Mouse (Mus musculus): ENCODE measurements around the gene Rnf115. TPM values are rescaled to one million over a fixed set of nuclear protein-coding genes. Genes with fewer than 3 reads are reported as not detected.
"Not testable (repeated sequence)": the region's sequence is repeated elsewhere in the genome, so short reads cannot be mapped to it uniquely, and the experiment has no call there.

The Rnf115 gene
- polyA plus RNA-seq, 1 experiment from 2014 or later: 69.7 TPM

- H3K9ac ChIP-seq (ENCODE audit: low read length); H3K4me2 ChIP-seq (ENCODE audit: low read length); ATAC-seq; DNase-seq (ENCODE audit: low spot score); H3K27me3 ChIP-seq (replicated peaks; ENCODE audit: control insufficient read depth, insufficient read depth, low read length); H3K27ac ChIP-seq (ENCODE audit: low read depth, low read length); H3K9me3 ChIP-seq (replicated peaks; ENCODE audit: control insufficient read depth, low read length); H3K36me3 ChIP-seq (ENCODE audit: control insufficient read depth, insufficient read depth, low read length); H3K4me1 ChIP-seq (ENCODE audit: control insufficient read depth, insufficient read depth, low read length); H3K4me3 ChIP-seq (ENCODE audit: low read depth, low read length): not testable (repeated sequence)
Measured at GRCm38 (mm10) chr3:96740279-96740678, 12.8 kb downstream of the Rnf115 start.

GRCm38 (mm10) chr3:96744348-96744747 lies 16.9 kb downstream of the Rnf115 start:
- ATAC-seq (no peak), DNase-seq (ENCODE audit: low spot score) (no peak)
- WGBS: 99% methylated on average over 3 of the region's 3 CpGs
- Histone ChIP-seq H3K4me2 (ENCODE audit: low read length) (no peak overlapping the region), H3K4me3 (ENCODE audit: low read depth, low read length) (no peak overlapping the region), H3K9ac (ENCODE audit: low read length) (no peak overlapping the region), H3K4me1 (ENCODE audit: control insufficient read depth, insufficient read depth, low read length) (no peaks in the 10 kb centered on the region), H3K27me3 (replicated peaks; ENCODE audit: control insufficient read depth, insufficient read depth, low read length) (no peaks in the 10 kb centered on the region), H3K27ac (ENCODE audit: low read depth, low read length) (no peak overlapping the region), H3K36me3 (ENCODE audit: control insufficient read depth, insufficient read depth, low read length) (no peaks in the 10 kb centered on the region), H3K9me3 (replicated peaks; ENCODE audit: control insufficient read depth, low read length) (no peaks in the 10 kb centered on the region)

- no peaks in the 10 kb centered on the region for H3K9me3 ChIP-seq (replicated peaks; ENCODE audit: control insufficient read depth, low read length)
- H3K4me1 ChIP-seq (ENCODE audit: control insufficient read depth, insufficient read depth, low read length): no peaks in the 10 kb centered on the region
- H3K9ac ChIP-seq (ENCODE audit: low read length): no peak overlapping the region
- no peaks in the 10 kb centered on the region for H3K36me3 ChIP-seq (ENCODE audit: control insufficient read depth, insufficient read depth, low read length)
- no peak overlapping the region for H3K4me3 ChIP-seq (ENCODE audit: low read depth, low read length)
- 87% methylated on average over 1 of the region's 1 CpGs for WGBS
- DNase-seq (ENCODE audit: low spot score): no peak
- no peak overlapping the region for H3K27ac ChIP-seq (ENCODE audit: low read depth, low read length)
- ATAC-seq: no peak
- no peaks in the 10 kb centered on the region for H3K27me3 ChIP-seq (replicated peaks; ENCODE audit: control insufficient read depth, insufficient read depth, low read length)
- H3K4me2 ChIP-seq (ENCODE audit: low read length): no peak overlapping the region
Measured at GRCm38 (mm10) chr3:96746829-96747228, 19.4 kb downstream of the Rnf115 start.

- Histone ChIP-seq H3K27me3 (replicated peaks; ENCODE audit: control insufficient read depth, insufficient read depth, low read length) (no peaks in the 10 kb centered on the region), H3K36me3 (ENCODE audit: control insufficient read depth, insufficient read depth, low read length) (peaks cover 6% of the 10 kb centered on the region; the same call in 1 of the 2 replicates), H3K9me3 (replicated peaks; ENCODE audit: control insufficient read depth, low read length) (no peaks in the 10 kb centered on the region), H3K27ac (ENCODE audit: low read depth, low read length) (no peak overlapping the region), H3K4me2 (ENCODE audit: low read length) (no peak overlapping the region), H3K4me1 (ENCODE audit: control insufficient read depth, insufficient read depth, low read length) (no peaks in the 10 kb centered on the region), H3K4me3 (ENCODE audit: low read depth, low read length) (no peak overlapping the region), H3K9ac (ENCODE audit: low read length) (no peak overlapping the region)
- ATAC-seq (no peak), DNase-seq (ENCODE audit: low spot score) (no peak)
- 100% methylated on average over 1 of the region's 1 CpGs for WGBS
Measured at GRCm38 (mm10) chr3:96755935-96756334, 28.5 kb downstream of the Rnf115 start.

GRCm38 (mm10) chr3:96757691-96758090 lies 30.2 kb downstream of the Rnf115 start:
- Histone ChIP-seq H3K4me1 (ENCODE audit: control insufficient read depth, insufficient read depth, low read length) (no peaks in the 10 kb centered on the region), H3K27me3 (replicated peaks; ENCODE audit: control insufficient read depth, insufficient read depth, low read length) (no peaks in the 10 kb centered on the region), H3K9ac (ENCODE audit: low read length) (no peak overlapping the region), H3K4me2 (ENCODE audit: low read length) (no peak overlapping the region), H3K9me3 (replicated peaks; ENCODE audit: control insufficient read depth, low read length) (no peaks in the 10 kb centered on the region), H3K36me3 (ENCODE audit: control insufficient read depth, insufficient read depth, low read length) (peaks cover 6% of the 10 kb centered on the region; the same call in 1 of the 2 replicates), H3K4me3 (ENCODE audit: low read depth, low read length) (no peak overlapping the region), H3K27ac (ENCODE audit: low read depth, low read length) (no peak overlapping the region)
- 62% methylated on average over 7 of the region's 7 CpGs for WGBS
- DNase-seq (ENCODE audit: low spot score): no peak
- no peak for ATAC-seq

- Histone ChIP-seq H3K4me2 (ENCODE audit: low read length) (no peak overlapping the region), H3K27me3 (replicated peaks; ENCODE audit: control insufficient read depth, insufficient read depth, low read length) (no peaks in the 10 kb centered on the region), H3K27ac (ENCODE audit: low read depth, low read length) (no peak overlapping the region), H3K4me3 (ENCODE audit: low read depth, low read length) (no peak overlapping the region), H3K9me3 (replicated peaks; ENCODE audit: control insufficient read depth, low read length) (no peaks in the 10 kb centered on the region), H3K36me3 (ENCODE audit: control insufficient read depth, insufficient read depth, low read length) (peaks cover 6% of the 10 kb centered on the region; the same call in 1 of the 2 replicates), H3K9ac (ENCODE audit: low read length) (no peak overlapping the region), H3K4me1 (ENCODE audit: control insufficient read depth, insufficient read depth, low read length) (no peaks in the 10 kb centered on the region)
- no peak for ATAC-seq
- WGBS: 93% methylated on average over 4 of the region's 4 CpGs
- DNase-seq (ENCODE audit: low spot score): no peak
Measured at GRCm38 (mm10) chr3:96759695-96760094, 32.2 kb downstream of the Rnf115 start.

- Histone ChIP-seq H3K36me3 (ENCODE audit: control insufficient read depth, insufficient read depth, low read length) (peaks cover 3% of the 10 kb centered on the region; the same call in 1 of the 2 replicates), H3K4me1 (ENCODE audit: control insufficient read depth, insufficient read depth, low read length) (no peaks in the 10 kb centered on the region), H3K27me3 (replicated peaks; ENCODE audit: control insufficient read depth, insufficient read depth, low read length) (no peaks in the 10 kb centered on the region), H3K9me3 (replicated peaks; ENCODE audit: control insufficient read depth, low read length) (no peaks in the 10 kb centered on the region), H3K4me3 (ENCODE audit: low read depth, low read length) (no peak overlapping the region), H3K4me2 (ENCODE audit: low read length) (no peak overlapping the region), H3K27ac (ENCODE audit: low read depth, low read length) (no peak overlapping the region), H3K9ac (ENCODE audit: low read length) (no peak overlapping the region)
- ATAC-seq (no peak), DNase-seq (ENCODE audit: low spot score) (no peak)
- 94% methylated on average over 1 of the region's 1 CpGs for WGBS
Measured at GRCm38 (mm10) chr3:96764528-96764927, 37.1 kb downstream of the Rnf115 start.

GRCm38 (mm10) chr3:96769971-96770370 lies 42.5 kb downstream of the Rnf115 start:
- Histone ChIP-seq H3K4me2 (ENCODE audit: low read length) (no peak overlapping the region), H3K27me3 (replicated peaks; ENCODE audit: control insufficient read depth, insufficient read depth, low read length) (no peaks in the 10 kb centered on the region), H3K9me3 (replicated peaks; ENCODE audit: control insufficient read depth, low read length) (no peaks in the 10 kb centered on the region), H3K4me3 (ENCODE audit: low read depth, low read length) (no peak overlapping the region), H3K36me3 (ENCODE audit: control insufficient read depth, insufficient read depth, low read length) (no peaks in the 10 kb centered on the region), H3K27ac (ENCODE audit: low read depth, low read length) (no peak overlapping the region), H3K9ac (ENCODE audit: low read length) (no peak overlapping the region), H3K4me1 (ENCODE audit: control insufficient read depth, insufficient read depth, low read length) (no peaks in the 10 kb centered on the region)
- DNase-seq (ENCODE audit: low spot score): no peak
- 96% methylated on average over 5 of the region's 5 CpGs for WGBS
- ATAC-seq: no peak

GRCm38 (mm10) chr3:96772949-96773348 lies 45.5 kb downstream of the Rnf115 start:
- no peaks in the 10 kb centered on the region for H3K27me3 ChIP-seq (replicated peaks; ENCODE audit: control insufficient read depth, insufficient read depth, low read length)
- DNase-seq (ENCODE audit: low spot score) (no peak), ATAC-seq (no peak)
- no peak overlapping the region for H3K9ac ChIP-seq (ENCODE audit: low read length)
- H3K4me3 ChIP-seq (ENCODE audit: low read depth, low read length): no peak overlapping the region
- no peaks in the 10 kb centered on the region for H3K4me1 ChIP-seq (ENCODE audit: control insufficient read depth, insufficient read depth, low read length)
- no peak overlapping the region for H3K27ac ChIP-seq (ENCODE audit: low read depth, low read length)
- 0 out of 2 replicates have a peak, but pooled peaks cover 9% of the 10 kb centered on the region for H3K36me3 ChIP-seq (ENCODE audit: control insufficient read depth, insufficient read depth, low read length)
- H3K4me2 ChIP-seq (ENCODE audit: low read length): no peak overlapping the region
- no peaks in the 10 kb centered on the region for H3K9me3 ChIP-seq (replicated peaks; ENCODE audit: control insufficient read depth, low read length)
- 50% methylated on average over 1 of the region's 1 CpGs for WGBS

All from forebrain, embryonic 14.5 days (tissue).